Mouse (Mus musculus) C2C12 (cell line): ENCODE measurements at regions not wholly inside any gene's neighbourhood (a gene's known extent, or its start where the extent isn't known, plus 50 kb on each side); places are given as distances from the start of the nearest gene placed in this dataset.

ENCODE experiments used
- H3K27me3 ChIP-seq: one replicate; pipeline ENCODE4 v1.6.1; 2011; ENCODE audit not compliant: control insufficient read depth, insufficient read depth, insufficient read length
- H3K36me3 ChIP-seq: one replicate; pipeline ENCODE4 v1.6.1; 2011; ENCODE audit not compliant: control insufficient read depth, insufficient read depth
- H3K4me3 ChIP-seq: one replicate; pipeline ENCODE4 v1.5.1; 2011; ENCODE audit warnings: mild to moderate bottlenecking, control low read depth; ENCODE audit not compliant: poor library complexity, insufficient read depth, severe bottlenecking
- H3K79me2 ChIP-seq: one replicate; pipeline ENCODE4 v1.6.1; 2011; ENCODE audit not compliant: control insufficient read depth, insufficient read depth
- H3K79me3 ChIP-seq: one replicate; pipeline ENCODE4 v1.6.1; 2011; ENCODE audit warnings: low read depth, control low read depth
- H3ac ChIP-seq: one replicate; pipeline ENCODE3; 2011; ENCODE audit warnings: low read depth; ENCODE audit not compliant: control insufficient read depth, insufficient read length
- CEBPB ChIP-seq: IDR thresholded peaks from one replicate; pipeline ENCODE4 v1.6.1; 2011; ENCODE audit warnings: low read depth, mild to moderate bottlenecking, control low read depth, moderate library complexity
- CTCF ChIP-seq: IDR thresholded peaks from one replicate; pipeline ENCODE4 v1.5.1; 2011; ENCODE audit not compliant: control insufficient read depth, insufficient read depth, insufficient read length
- FOSL1 ChIP-seq: IDR thresholded peaks from one replicate; pipeline ENCODE4 v1.8.0; 2011; ENCODE audit warnings: mild to moderate bottlenecking, low read length; ENCODE audit not compliant: poor library complexity, insufficient read depth, severe bottlenecking
- MAX ChIP-seq: IDR thresholded peaks from one replicate; pipeline ENCODE4 v1.6.1; 2011; ENCODE audit warnings: mild to moderate bottlenecking, control low read depth
- MYOD1 ChIP-seq: IDR thresholded peaks from one replicate; pipeline ENCODE4 v1.6.1; 2011; ENCODE audit warnings: low read depth; ENCODE audit not compliant: control insufficient read depth, insufficient read length
- MYOG ChIP-seq: IDR thresholded peaks from one replicate; pipeline ENCODE4 v1.6.1; 2011; ENCODE audit not compliant: control insufficient read depth, insufficient read length; ENCODE audit errors: extremely low read depth
- USF1 ChIP-seq: IDR thresholded peaks from one replicate; pipeline ENCODE4 v1.6.1; 2011; ENCODE audit warnings: low read depth, mild to moderate bottlenecking, control low read depth, moderate library complexity

DNA sequence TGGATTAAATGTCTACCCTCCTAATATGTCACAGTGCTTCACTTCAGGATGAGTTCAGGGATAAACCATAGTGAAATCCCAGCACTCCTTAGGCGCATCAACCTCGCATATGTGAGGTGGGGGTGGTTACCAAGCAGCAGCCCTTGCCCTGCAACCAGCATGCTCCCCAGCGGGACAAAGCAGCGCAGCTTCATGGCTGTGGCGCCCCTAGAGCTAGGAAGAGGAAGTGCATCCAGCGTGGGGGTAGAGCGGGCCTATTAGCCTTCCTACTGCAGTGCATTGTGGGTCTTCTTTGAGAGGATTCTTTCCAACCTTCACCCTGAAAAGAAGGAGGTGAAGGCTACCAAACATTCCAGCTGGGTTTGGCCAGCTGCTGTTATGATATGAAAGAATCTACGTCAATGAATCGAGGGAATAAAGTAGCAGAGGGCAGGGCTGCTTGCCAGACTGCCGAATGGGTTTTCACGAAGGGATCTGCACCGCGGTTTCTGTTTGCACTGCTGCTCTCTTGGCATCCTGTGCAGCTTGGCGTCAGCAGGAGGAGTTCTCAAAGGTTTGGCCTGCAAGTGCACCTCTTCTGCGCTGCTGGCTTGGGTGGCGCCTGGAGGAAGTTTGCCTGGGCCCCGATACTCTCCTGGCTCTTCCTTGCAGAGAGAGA lies 77.4 kb upstream of the Max start:
- Histone ChIP-seq H3K79me2 (no peaks in the 10 kb centered on the region), H3K36me3 (no peaks in the 10 kb centered on the region), H3ac (no peak overlapping the region), H3K27me3 (no peaks in the 10 kb centered on the region), H3K79me3 (no peaks in the 10 kb centered on the region), H3K4me3 (no peak overlapping the region)
- TF ChIP-seq USF1 (no peak), FOSL1 (no peak), MYOD1 (no peak), CTCF (no peak), CEBPB (no peak), MAX (no peak)

DNA sequence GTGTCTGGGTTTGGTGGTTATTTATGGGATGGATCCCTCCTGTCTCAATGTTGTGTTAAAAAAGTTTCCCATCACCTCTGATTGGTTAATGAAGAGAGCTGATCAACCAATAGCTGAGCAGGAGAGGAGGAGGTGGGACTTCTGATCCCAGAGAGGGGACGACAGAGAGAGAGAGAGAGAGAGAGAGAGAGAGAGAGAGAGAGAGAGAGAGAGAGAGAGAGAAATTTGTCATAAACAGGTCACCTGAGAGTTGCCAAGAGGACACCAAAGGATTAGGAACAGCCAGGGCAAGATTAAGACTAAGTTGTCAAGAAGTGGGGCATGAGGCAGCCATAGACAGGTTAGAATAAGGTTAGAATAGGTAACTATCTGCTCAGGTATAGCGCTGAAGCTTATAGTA lies 73.7 kb upstream of the Max start:
- Histone ChIP-seq H3K79me2 (no peaks in the 10 kb centered on the region), H3K27me3 (no peaks in the 10 kb centered on the region), H3K4me3 (no peak overlapping the region), H3K36me3 (no peaks in the 10 kb centered on the region), H3K79me3 (no peaks in the 10 kb centered on the region), H3ac (no peak overlapping the region)
- TF ChIP-seq CEBPB, result no peak
- TF ChIP-seq CTCF, result no peak
- no peak for TF ChIP-seq USF1
- TF ChIP-seq MYOD1, result no peak
- no peak for TF ChIP-seq FOSL1
- no peak for TF ChIP-seq MYOG
- no peak for TF ChIP-seq MAX

DNA sequence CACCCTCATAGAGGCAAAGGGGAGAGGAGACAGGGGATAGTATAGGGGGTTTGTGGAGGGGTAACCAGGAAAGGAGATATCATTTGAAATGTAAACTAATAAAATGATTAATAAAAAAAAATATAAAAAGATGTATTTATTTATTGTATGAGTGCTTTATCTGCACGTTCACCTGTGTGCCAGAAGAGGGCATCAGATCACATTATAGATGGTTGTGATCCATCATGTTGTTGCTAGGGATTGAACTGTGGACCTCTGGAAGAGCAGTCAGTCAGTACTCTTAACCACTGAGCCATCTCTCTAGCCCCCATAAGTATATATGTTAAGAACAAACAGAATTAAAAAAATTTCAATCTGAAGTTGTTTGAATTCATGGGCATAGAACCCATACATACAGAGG lies 69.4 kb upstream of the Max start:
- Histone ChIP-seq H3K4me3 (no peak overlapping the region), H3ac (no peak overlapping the region), H3K36me3 (no peaks in the 10 kb centered on the region), H3K27me3 (no peaks in the 10 kb centered on the region), H3K79me3 (no peaks in the 10 kb centered on the region), H3K79me2 (no peaks in the 10 kb centered on the region)
- TF ChIP-seq USF1, result no peak
- no peak for TF ChIP-seq MYOD1
- TF ChIP-seq CEBPB, result no peak
- TF ChIP-seq MAX, result no peak
- TF ChIP-seq FOSL1, result no peak
- TF ChIP-seq CTCF, result no peak

DNA sequence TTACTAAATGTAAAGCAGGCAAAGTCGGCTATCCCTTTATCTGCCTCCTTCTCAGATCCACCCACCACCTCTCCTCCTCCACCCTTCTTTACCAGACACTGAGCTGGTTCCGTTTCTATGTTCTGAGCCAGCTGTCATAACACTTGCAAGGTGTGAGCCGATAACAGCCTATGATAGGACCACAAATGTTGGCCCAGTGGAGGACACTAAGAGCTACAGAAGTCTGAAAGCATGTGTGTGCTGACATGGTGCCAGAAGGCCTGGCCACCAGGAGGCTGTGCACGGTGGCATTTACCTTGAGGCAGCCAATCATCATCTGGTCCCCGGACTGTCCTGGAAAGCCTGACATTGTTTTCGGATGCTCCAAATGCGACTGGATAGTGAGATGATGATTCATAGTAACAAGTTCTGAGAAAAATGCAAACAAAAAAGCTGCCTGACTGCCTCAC lies 63.5 kb upstream of the Max start:
- Histone ChIP-seq H3K79me2 (no peaks in the 10 kb centered on the region), H3K4me3 (no peak overlapping the region), H3K27me3 (no peaks in the 10 kb centered on the region), H3K79me3 (no peaks in the 10 kb centered on the region), H3K36me3 (no peaks in the 10 kb centered on the region), H3ac (no peak overlapping the region)
- TF ChIP-seq USF1 (no peak), MAX (no peak), MYOD1 (no peak), MYOG (no peak), FOSL1 (no peak), CEBPB (no peak), CTCF (no peak)

DNA sequence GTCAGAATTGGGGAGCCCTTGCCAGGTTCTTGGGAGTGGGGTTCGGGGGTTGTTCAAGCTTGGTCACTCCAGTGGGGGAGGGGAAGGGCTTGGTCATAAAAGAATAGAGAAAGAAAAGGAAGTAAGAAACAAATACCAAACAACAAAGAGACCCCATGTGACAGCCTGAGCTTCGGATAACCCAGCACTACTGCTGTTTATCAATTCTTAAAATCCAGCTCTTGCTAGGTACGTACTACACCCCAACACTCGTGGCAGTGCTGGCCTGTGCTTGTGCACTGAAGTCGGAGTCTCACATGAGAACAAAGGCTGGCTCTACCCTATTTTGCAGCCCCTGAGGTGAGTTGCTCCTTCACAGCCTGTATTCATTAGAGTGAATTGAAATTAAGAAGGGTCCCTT lies 60.5 kb upstream of the Max start:
- TF ChIP-seq USF1, result no peak
- no peak for TF ChIP-seq MYOD1
- TF ChIP-seq FOSL1, result no peak
- TF ChIP-seq CEBPB, result no peak
- TF ChIP-seq MYOG, result no peak
- TF ChIP-seq CTCF, result no peak
- no peak for TF ChIP-seq MAX
- H3K4me3 ChIP-seq, result no peak overlapping the region
- no peak overlapping the region for H3ac ChIP-seq
- H3K36me3 ChIP-seq, result no peaks in the 10 kb centered on the region
- no peaks in the 10 kb centered on the region for H3K27me3 ChIP-seq
- no peaks in the 10 kb centered on the region for H3K79me2 ChIP-seq
- H3K79me3 ChIP-seq, result no peaks in the 10 kb centered on the region

DNA sequence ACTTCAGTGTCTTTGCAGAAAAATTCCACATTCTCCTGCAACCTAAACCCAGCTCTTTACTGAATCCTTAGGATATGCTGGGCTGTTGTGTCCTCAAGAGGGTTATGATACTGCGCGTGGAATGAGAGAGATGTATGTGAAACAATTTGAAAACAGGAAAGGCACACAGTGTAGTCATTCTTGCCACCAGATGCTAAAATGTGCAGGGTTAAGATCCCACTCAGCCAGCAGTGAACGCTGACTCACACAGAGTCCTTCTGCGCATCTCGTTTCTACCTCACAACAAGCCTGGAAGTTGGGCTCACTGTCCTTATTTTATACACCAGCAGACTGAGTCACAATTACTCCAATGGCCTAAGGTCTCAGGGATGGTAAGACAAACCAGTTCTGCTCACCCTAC lies 59.9 kb upstream of the Max start:
- H3K79me3 ChIP-seq, result no peaks in the 10 kb centered on the region
- no peak overlapping the region for H3K4me3 ChIP-seq
- TF ChIP-seq CTCF (no peak), CEBPB (no peak), FOSL1 (no peak), USF1 (no peak), MYOG (no peak), MYOD1 (no peak), MAX (no peak)
- no peaks in the 10 kb centered on the region for H3K36me3 ChIP-seq
- no peaks in the 10 kb centered on the region for H3K27me3 ChIP-seq
- H3ac ChIP-seq, result no peak overlapping the region
- H3K79me2 ChIP-seq, result no peaks in the 10 kb centered on the region
